Mouse (Mus musculus) stomach, embryonic 14.5 days (tissue): ENCODE measurements around the gene Ptpn11. TPM values are rescaled to one million over a fixed set of nuclear protein-coding genes. Genes with fewer than 3 reads are reported as not detected.
"Not testable (repeated sequence)": the region's sequence is repeated elsewhere in the genome, so short reads cannot be mapped to it uniquely, and the experiment has no call there.

ENCODE experiments used
- ATAC-seq: fragments of 200-750 bp; cut with Nextera tagmentation; 2 replicates; pipeline ENCODE4 v1.8.0; 2017; ENCODE audit warnings: low read depth, moderate TSS enrichment; ENCODE audit not compliant: insufficient number of reproducible peaks, insufficient read depth, low FRiP score
- H3K27ac ChIP-seq: fragments of 300-500 bp; sonication (generic); 2 replicates; pipeline ENCODE4 v1.5.1; 2014; ENCODE audit warnings: mild to moderate bottlenecking, low read length, moderate library complexity, mixed read lengths
- H3K27me3 ChIP-seq: fragments of 300-500 bp; sonication (generic); 2 replicates; pipeline ENCODE4 v1.6.1; 2014; ENCODE audit warnings: low read length, control low read depth, mixed read lengths; ENCODE audit not compliant: control insufficient read depth, insufficient read depth
- H3K36me3 ChIP-seq: fragments of 300-500 bp; sonication (generic); 2 replicates; pipeline ENCODE4 v1.6.1; 2014; ENCODE audit warnings: mild to moderate bottlenecking, control low read depth, low read length, moderate library complexity, mixed read lengths; ENCODE audit not compliant: control insufficient read depth, insufficient read depth
- H3K4me1 ChIP-seq: fragments of 300-500 bp; sonication (generic); 2 replicates; pipeline ENCODE4 v1.6.1; 2014; ENCODE audit warnings: low read length, control low read depth, mixed read lengths; ENCODE audit not compliant: control insufficient read depth, insufficient read depth
- H3K4me2 ChIP-seq: fragments of 300-500 bp; sonication (generic); replicated peaks from 2 replicates; pipeline ENCODE4 v1.6.1; 2014; ENCODE audit warnings: low read depth, low read length, control low read depth
- H3K4me3 ChIP-seq: fragments of 300-500 bp; sonication (generic); 2 replicates; pipeline ENCODE4 v1.5.1; 2014; ENCODE audit warnings: low read depth, low read length, control low read depth
- H3K9ac ChIP-seq: fragments of 300-500 bp; sonication (generic); replicated peaks from 2 replicates; pipeline ENCODE4 v1.6.1; 2014; ENCODE audit warnings: low read depth, mild to moderate bottlenecking, control low read depth, low read length, moderate library complexity, mixed read lengths
- H3K9me3 ChIP-seq: fragments of 300-500 bp; sonication (generic); 2 replicates; pipeline ENCODE4 v1.6.1; 2016; ENCODE audit warnings: low read depth, low read length, control low read depth; ENCODE audit not compliant: control insufficient read depth
- WGBS: fragments of 180-500 bp; shearing (Covaris S2); extraction: QIAGEN DNeasy Blood & Tissue Kit; methylation state at CpG from one replicate; pipeline ENCODE4 v1.1.7; 2014; 5-methylcytosine and 5-hydroxymethylcytosine counted together
- polyA plus RNA-seq: library from polyadenylated mRNA; unstranded; fragments of >200 nt; fragmentation: Nextera tagmentation; extraction: Ambion mirVana; gene quantifications from 2 replicates; pipeline ENCODE4 v1.2.1, GENCODE M21; 2014

The Ptpn11 gene
- 27.6 and 28.3 TPM in 2 replicates for polyA plus RNA-seq

DNA sequence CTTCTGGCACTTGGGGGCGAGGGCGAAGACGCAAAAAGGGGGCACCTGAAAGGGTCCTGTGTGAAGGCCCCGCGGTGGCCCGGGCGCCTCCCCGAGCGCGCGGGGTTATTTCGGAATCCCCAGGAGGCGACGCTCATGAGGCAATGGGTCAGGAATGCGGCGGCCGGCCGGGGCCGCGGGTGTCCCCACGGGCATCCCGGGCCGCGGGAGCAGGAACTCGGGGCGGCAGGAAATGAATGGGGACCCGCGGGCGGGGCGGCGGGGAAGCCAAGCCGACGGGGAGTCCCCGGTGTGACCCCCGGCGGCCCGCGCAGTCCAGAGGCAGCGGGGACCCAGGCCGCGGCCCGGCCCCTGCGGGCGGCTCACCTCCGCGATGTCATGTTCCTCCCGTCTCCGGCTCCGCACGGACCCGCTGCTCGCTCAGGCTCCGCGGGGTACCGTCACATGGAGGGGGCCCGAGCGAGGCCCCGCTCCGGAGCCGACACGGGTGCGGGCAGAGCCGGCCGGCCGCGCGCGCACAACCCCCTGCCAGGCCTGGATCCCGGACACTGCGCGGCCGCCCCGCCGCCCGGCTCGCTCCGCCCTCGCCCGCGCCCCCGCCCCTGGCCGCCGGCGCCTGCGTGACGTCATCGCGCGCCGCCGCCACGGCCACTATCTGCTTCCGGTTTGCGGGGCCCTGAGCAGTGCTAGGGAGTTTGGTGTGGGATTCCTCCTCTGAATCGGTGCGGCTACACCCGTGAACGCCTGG lies at the start of gene Ptpn11:
Gene Ptpn11 (minus strand): TSS at position 562 of the 748 bp plus-strand sequence.
- Histone ChIP-seq H3K4me1 (peaks cover 13% of the 10 kb centered on the region), H3K4me2 (peak within 1 kb of the TSS; percentile 78), H3K9me3 (no peaks in the 10 kb centered on the region), H3K27ac (peak within 1 kb of the TSS; percentile 74), H3K27me3 (no peaks in the 10 kb centered on the region), H3K36me3 (no peaks in the 10 kb centered on the region), H3K4me3 (peak within 1 kb of the TSS; percentile 80), H3K9ac (peak within 1 kb of the TSS; percentile 84)
- under 1% methylated on average over 85 of the region's 98 CpGs for WGBS
- ATAC-seq, result peak; percentile 90

DNA sequence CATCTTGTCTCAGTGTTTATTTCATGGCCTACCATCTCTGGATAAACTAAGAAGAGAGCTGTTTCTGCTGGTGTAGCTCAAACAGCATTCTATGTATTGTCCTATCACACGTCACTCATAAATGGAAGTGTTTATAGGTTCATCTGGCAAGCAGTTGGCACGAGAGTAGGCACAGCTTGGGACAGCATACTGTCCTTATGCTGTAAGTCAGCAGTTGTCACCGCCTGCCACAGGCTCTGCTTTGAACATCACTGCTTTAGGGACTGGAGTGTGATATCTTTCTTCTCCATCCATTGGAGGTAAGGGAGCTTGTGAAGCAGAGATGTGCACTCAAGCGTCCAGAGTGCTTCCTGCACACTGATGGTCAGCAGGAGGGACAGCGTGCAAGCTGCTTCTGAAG lies 48.6 kb upstream of the Ptpn11 start:
- no peak for ATAC-seq
- H3K9me3 ChIP-seq, result no peaks in the 10 kb centered on the region; the same call in 1 of the 2 replicates
- no peaks in the 10 kb centered on the region for H3K27me3 ChIP-seq
- no peak overlapping the region for H3K4me2 ChIP-seq
- H3K36me3 ChIP-seq, result no peaks in the 10 kb centered on the region
- no peak overlapping the region for H3K27ac ChIP-seq
- H3K4me3 ChIP-seq, result no peak overlapping the region
- 75% methylated on average over 5 of the region's 5 CpGs for WGBS
- H3K4me1 ChIP-seq, result no peaks in the 10 kb centered on the region
- no peak overlapping the region for H3K9ac ChIP-seq

DNA sequence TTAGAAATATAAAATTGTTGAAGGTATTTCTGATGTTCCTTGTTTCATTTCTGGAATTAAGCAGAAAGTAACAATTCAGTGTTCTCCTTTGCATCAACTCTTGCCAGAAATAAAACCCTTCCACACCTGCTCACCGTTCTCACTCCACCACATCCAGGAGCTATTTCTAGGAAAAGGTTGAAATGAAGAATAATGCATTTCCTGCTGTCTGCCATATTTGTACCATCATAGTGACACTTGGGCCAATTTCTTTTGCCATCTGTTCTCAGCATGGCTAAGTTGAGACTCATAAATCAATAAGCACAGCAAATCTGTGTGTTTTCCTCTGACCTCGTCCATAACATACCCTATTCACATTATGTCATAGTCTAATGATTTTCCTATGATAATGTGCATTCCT lies 47.0 kb upstream of the Ptpn11 start:
- no peaks in the 10 kb centered on the region; the same call in 1 of the 2 replicates for H3K9me3 ChIP-seq
- H3K36me3 ChIP-seq, result no peaks in the 10 kb centered on the region
- H3K4me2 ChIP-seq, result no peak overlapping the region
- H3K9ac ChIP-seq, result no peak overlapping the region
- WGBS, result 64% methylated on average over 2 of the region's 2 CpGs
- no peak for ATAC-seq
- H3K4me1 ChIP-seq, result no peaks in the 10 kb centered on the region
- no peaks in the 10 kb centered on the region for H3K27me3 ChIP-seq
- no peak overlapping the region for H3K4me3 ChIP-seq
- H3K27ac ChIP-seq, result no peak overlapping the region

DNA sequence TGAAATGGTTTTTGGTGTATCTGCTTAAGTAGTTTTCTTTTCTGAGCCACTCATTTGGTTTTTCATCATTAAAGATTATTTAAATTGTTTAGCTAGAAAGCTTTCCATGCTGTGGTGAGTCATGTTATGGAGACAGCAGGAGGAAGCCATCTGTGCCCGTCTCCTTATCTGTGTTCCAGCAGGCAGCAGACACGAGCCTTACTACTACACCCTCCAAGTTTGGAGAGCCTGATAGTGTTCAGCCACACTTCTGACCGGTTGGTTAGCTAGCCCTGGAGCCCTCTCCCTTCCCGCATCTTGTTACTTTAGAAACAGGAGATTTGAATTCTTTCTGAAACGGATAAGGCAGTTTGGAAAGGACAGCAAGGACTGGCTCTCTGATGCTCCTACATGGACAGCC lies 45.0 kb upstream of the Ptpn11 start:
- no peaks in the 10 kb centered on the region for H3K36me3 ChIP-seq
- H3K27ac ChIP-seq, result no peak overlapping the region
- no peak overlapping the region for H3K9ac ChIP-seq
- WGBS, result 70% methylated on average over 5 of the region's 5 CpGs
- no peaks in the 10 kb centered on the region for H3K4me1 ChIP-seq
- H3K27me3 ChIP-seq, result no peaks in the 10 kb centered on the region
- H3K9me3 ChIP-seq, result no peaks in the 10 kb centered on the region; the same call in 1 of the 2 replicates
- H3K4me2 ChIP-seq, result no peak overlapping the region
- ATAC-seq, result peak; percentile 77; the same call in 1 of the 2 replicates
- H3K4me3 ChIP-seq, result no peak overlapping the region

DNA sequence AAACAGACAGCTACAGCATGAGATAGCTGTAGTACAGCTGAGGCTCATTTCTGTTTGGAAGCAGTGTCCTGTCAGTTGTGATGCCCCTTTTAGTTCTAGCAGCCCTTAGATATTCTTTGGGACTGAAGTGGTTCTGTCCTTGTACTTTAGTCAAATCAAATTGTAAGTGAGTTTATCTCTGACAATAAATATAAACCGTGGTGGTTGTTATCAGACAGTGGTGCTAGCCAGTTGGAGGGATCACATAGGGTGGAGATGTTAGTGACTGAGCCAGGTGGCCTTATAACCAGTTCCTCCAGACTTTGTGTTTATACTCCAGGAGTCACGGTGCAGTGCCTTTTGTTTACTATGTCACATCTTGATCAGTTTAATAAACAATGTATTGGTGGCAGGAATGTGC lies 42.5 kb upstream of the Ptpn11 start:
- H3K4me3 ChIP-seq, result no peak overlapping the region
- H3K4me1 ChIP-seq, result no peaks in the 10 kb centered on the region
- H3K27ac ChIP-seq, result no peak overlapping the region
- ATAC-seq, result no peak
- no peaks in the 10 kb centered on the region for H3K36me3 ChIP-seq
- no peaks in the 10 kb centered on the region; the same call in 1 of the 2 replicates for H3K9me3 ChIP-seq
- H3K27me3 ChIP-seq, result no peaks in the 10 kb centered on the region
- H3K9ac ChIP-seq, result no peak overlapping the region
- 60% methylated on average over 2 of the region's 2 CpGs for WGBS
- H3K4me2 ChIP-seq, result no peak overlapping the region

DNA sequence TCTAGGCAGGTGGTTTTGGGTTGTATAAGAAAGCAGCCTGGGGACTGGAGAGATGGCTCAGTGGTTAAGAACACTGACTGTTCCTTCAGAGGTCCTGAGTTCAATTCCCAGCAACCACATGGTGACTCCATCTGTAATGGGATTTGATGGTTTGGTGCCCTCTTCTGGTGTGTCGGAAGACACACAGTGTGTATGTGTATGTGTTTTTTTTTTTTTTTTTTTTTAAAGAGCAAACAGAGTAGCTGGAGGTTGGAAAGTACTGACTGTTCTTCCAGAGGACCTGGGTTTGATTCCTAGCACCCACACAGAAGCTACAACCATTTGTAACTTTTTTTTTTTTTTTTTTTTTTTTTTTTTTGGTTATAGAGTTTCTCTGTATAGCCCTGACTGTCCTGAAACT lies 41.6 kb upstream of the Ptpn11 start:
- no peaks in the 10 kb centered on the region for H3K4me1 ChIP-seq
- no peaks in the 10 kb centered on the region; the same call in 1 of the 2 replicates for H3K9me3 ChIP-seq
- ATAC-seq, result no peak
- no peak overlapping the region for H3K4me3 ChIP-seq
- no peak overlapping the region for H3K4me2 ChIP-seq
- 100% methylated on average over 1 of the region's 1 CpGs for WGBS
- no peak overlapping the region for H3K27ac ChIP-seq
- no peaks in the 10 kb centered on the region for H3K36me3 ChIP-seq
- no peaks in the 10 kb centered on the region for H3K27me3 ChIP-seq
- no peak overlapping the region for H3K9ac ChIP-seq

DNA sequence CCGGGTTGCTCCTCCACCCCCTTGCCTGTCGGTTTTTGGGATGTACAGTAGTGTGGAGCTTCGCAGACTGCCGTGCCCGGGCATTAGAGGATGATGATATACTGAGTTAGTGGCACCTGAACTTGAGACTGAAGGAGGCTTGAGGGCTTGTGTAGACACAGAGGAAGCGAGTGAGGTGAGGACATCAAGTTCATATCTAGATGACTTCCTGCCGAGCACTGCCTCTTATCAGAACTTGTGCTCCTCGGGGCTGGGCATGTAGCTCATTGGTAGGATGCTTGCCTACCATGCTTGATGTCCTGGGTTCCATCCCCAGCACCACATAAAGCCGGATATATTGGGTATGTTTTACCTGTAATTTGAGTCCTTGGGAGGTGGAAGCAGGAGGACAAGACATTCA lies 39.6 kb upstream of the Ptpn11 start:
- 90% methylated on average over 9 of the region's 9 CpGs for WGBS
- ATAC-seq, result no peak

DNA sequence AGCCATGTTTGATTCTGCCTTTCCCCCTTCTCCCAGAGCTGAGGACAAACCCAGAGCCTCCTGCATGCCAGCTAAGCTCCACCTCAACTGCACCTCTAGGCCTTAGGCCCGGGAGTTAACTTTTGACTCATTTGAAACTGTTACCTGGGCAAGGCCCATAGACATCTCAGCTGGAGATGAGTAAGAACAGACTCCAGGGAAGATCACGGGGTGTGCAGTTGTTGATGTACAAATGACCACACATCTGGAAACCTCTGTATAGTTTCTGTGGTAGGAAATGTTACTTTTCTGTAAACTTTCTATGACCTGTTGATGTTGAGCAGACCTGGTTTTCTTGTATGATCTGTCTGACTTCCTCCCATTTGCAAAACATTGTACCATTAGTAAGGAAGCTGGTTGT lies 38.0 kb upstream of the Ptpn11 start:
- no peak overlapping the region for H3K4me3 ChIP-seq
- H3K9me3 ChIP-seq, result no peaks in the 10 kb centered on the region
- no peaks in the 10 kb centered on the region for H3K4me1 ChIP-seq
- H3K27me3 ChIP-seq, result no peaks in the 10 kb centered on the region
- H3K9ac ChIP-seq, result no peak overlapping the region
- no peak overlapping the region for H3K27ac ChIP-seq
- no peak for ATAC-seq
- no peak overlapping the region for H3K4me2 ChIP-seq
- WGBS, result 81% methylated on average over 2 of the region's 2 CpGs
- H3K36me3 ChIP-seq, result no peaks in the 10 kb centered on the region

More for the DNA sequence above, 39.6 kb upstream of the Ptpn11 start:
- no peak overlapping the region for H3K9ac ChIP-seq
- no peaks in the 10 kb centered on the region for H3K4me1 ChIP-seq
- H3K4me2 ChIP-seq, result no peak overlapping the region
- H3K36me3 ChIP-seq, result no peaks in the 10 kb centered on the region
- H3K9me3 ChIP-seq, result no peaks in the 10 kb centered on the region; the same call in 1 of the 2 replicates
- H3K4me3 ChIP-seq, result no peak overlapping the region
- no peaks in the 10 kb centered on the region for H3K27me3 ChIP-seq
- no peak overlapping the region for H3K27ac ChIP-seq

GRCm38 (mm10) chr5:121227330-121227729 lies 36.1 kb upstream of the Ptpn11 start:
- H3K4me2 ChIP-seq, H3K4me1 ChIP-seq, H3K4me3 ChIP-seq, H3K9me3 ChIP-seq, H3K9ac ChIP-seq, H3K36me3 ChIP-seq, H3K27ac ChIP-seq, H3K27me3 ChIP-seq, ATAC-seq: not testable (repeated sequence)
- 94% methylated on average over 1 of the region's 1 CpGs for WGBS
